Mouse (Mus musculus) liver, embryonic 11.5 days (tissue): ENCODE measurements around the gene Megf6. TPM values are rescaled to one million over a fixed set of nuclear protein-coding genes. Genes with fewer than 3 reads are reported as not detected.

Experiments used
- ATAC-seq: fragments of 200-750 bp; cut with Nextera tagmentation; replicated peaks from 2 replicates; pipeline ENCODE4 v1.8.0; 2017; ENCODE audit warnings: moderate number of reproducible peaks, mild to moderate bottlenecking, moderate TSS enrichment, moderate library complexity; ENCODE audit not compliant: low FRiP score
- DNase-seq: peaks from one replicate; pipeline ENCODE4 v3.0.0-alpha.2; 2017; ENCODE audit warnings: low spot score
- H3K27ac ChIP-seq: fragments of 300-500 bp; sonication (generic); 2 replicates; pipeline ENCODE4 v1.5.1; 2014; ENCODE audit warnings: mild to moderate bottlenecking, low read depth, low read length, control low read depth
- H3K27me3 ChIP-seq: fragments of 300-500 bp; sonication (generic); replicated peaks from 2 replicates; pipeline ENCODE4 v1.6.1; 2014; ENCODE audit warnings: low read length, mixed read lengths; ENCODE audit not compliant: control insufficient read depth, insufficient read depth
- H3K36me3 ChIP-seq: fragments of 300-500 bp; sonication (generic); 2 replicates; pipeline ENCODE4 v1.6.1; 2014; ENCODE audit warnings: mild to moderate bottlenecking, low read length, moderate library complexity, mixed read lengths; ENCODE audit not compliant: control insufficient read depth, insufficient read depth
- H3K4me1 ChIP-seq: fragments of 300-500 bp; sonication (generic); replicated peaks from 2 replicates; pipeline ENCODE4 v1.6.1; 2014; ENCODE audit warnings: low read length, mixed read lengths; ENCODE audit not compliant: control insufficient read depth, insufficient read depth
- H3K4me2 ChIP-seq: fragments of 300-500 bp; sonication (generic); 2 replicates; pipeline ENCODE4 v1.6.1; 2014; ENCODE audit warnings: mild to moderate bottlenecking, control low read depth, moderate library complexity
- H3K4me3 ChIP-seq: fragments of 300-500 bp; sonication (generic); 2 replicates; pipeline ENCODE4 v1.5.1; 2014; ENCODE audit warnings: low read depth, low read length, control low read depth
- H3K9ac ChIP-seq: fragments of 300-500 bp; sonication (generic); 2 replicates; pipeline ENCODE4 v1.6.1; 2014; ENCODE audit warnings: low read depth, low read length, control low read depth
- H3K9me3 ChIP-seq: fragments of 300-500 bp; sonication (generic); 2 replicates; pipeline ENCODE4 v1.6.1; 2016; ENCODE audit warnings: low read length, inconsistent platforms, mixed read lengths; ENCODE audit not compliant: control insufficient read depth
- WGBS: fragments of 180-500 bp; shearing (Covaris S2); extraction: QIAGEN DNeasy Blood & Tissue Kit; methylation state at CpG from one replicate; pipeline ENCODE4 v1.1.7; 2014; 5-methylcytosine and 5-hydroxymethylcytosine counted together
- polyA plus RNA-seq: library from polyadenylated mRNA; unstranded; fragments of >200 nt; fragmentation: Nextera tagmentation; extraction: Ambion mirVana; gene quantifications from 2 replicates; pipeline ENCODE4 v1.2.1, GENCODE M21; 2014

Megf6 gene
- polyA plus RNA-seq, 1 experiment from 2014 or later = 5.8 TPM

GRCm38 (mm10) chr4:154170021-154170420 lies 509 bp upstream of the Megf6 start:
- no peak for ATAC-seq
- H3K27ac ChIP-seq = no peak overlapping the region
- 3% methylated on average over 15 of the region's 15 CpGs for WGBS
- peak overlapping the region; percentile 83 for H3K4me2 ChIP-seq
- DNase-seq = no peak
- no peak overlapping the region for H3K9ac ChIP-seq
- no peaks in the 10 kb centered on the region for H3K36me3 ChIP-seq
- H3K9me3 ChIP-seq = no peaks in the 10 kb centered on the region
- peak overlapping the region; percentile 57 for H3K4me3 ChIP-seq
- 0 out of 2 replicates have a peak, but pooled peaks cover 2% of the 10 kb centered on the region for H3K4me1 ChIP-seq
- peaks cover 58% of the 10 kb centered on the region for H3K27me3 ChIP-seq

- H3K9ac ChIP-seq = 0 out of 2 replicates have a peak overlapping the region, but pooled peaks have one; percentile 7
- no peak overlapping the region for H3K27ac ChIP-seq
Observed at GRCm38 (mm10) chr4:154171151-154171930, 811 bp downstream of the Megf6 start.

GRCm38 (mm10) chr4:154171931-154172604 lies 1.5 kb downstream of the Megf6 start:
- Histone ChIP-seq H3K4me2 (peak overlapping the region; percentile 83), H3K4me1 (peaks cover 2% of the 10 kb centered on the region; the same call in 1 of the 2 replicates), H3K4me3 (peak overlapping the region; percentile 57; the same call in 1 of the 2 replicates), H3K27ac (no peak overlapping the region), H3K9ac (no peak overlapping the region), H3K9me3 (no peaks in the 10 kb centered on the region), H3K36me3 (no peaks in the 10 kb centered on the region), H3K27me3 (peaks cover 58% of the 10 kb centered on the region)
- 35% methylated on average over 13 of the region's 13 CpGs for WGBS
- DNase-seq (no peak), ATAC-seq (no peak)

More at GRCm38 (mm10) chr4:154171151-154171930, 811 bp downstream of the Megf6 start:
- WGBS = 2% methylated on average over 37 of the region's 37 CpGs
- peak overlapping the region; percentile 83 for H3K4me2 ChIP-seq
- no peak for ATAC-seq
- peak overlapping the region; percentile 57 for H3K4me3 ChIP-seq
- H3K27me3 ChIP-seq = peaks cover 58% of the 10 kb centered on the region
- H3K36me3 ChIP-seq = no peaks in the 10 kb centered on the region
- 0 out of 2 replicates have a peak, but pooled peaks cover 2% of the 10 kb centered on the region for H3K4me1 ChIP-seq
- no peak for DNase-seq
- no peaks in the 10 kb centered on the region for H3K9me3 ChIP-seq

- no peak overlapping the region for H3K4me3 ChIP-seq
- H3K4me1 ChIP-seq = no peaks in the 10 kb centered on the region; the same call in 1 of the 2 replicates
- DNase-seq = no peak
- no peaks in the 10 kb centered on the region for H3K9me3 ChIP-seq
- no peak overlapping the region for H3K27ac ChIP-seq
- H3K9ac ChIP-seq = no peak overlapping the region
- no peak overlapping the region for H3K4me2 ChIP-seq
- no peak for ATAC-seq
- 55% methylated on average over 8 of the region's 8 CpGs for WGBS
- H3K27me3 ChIP-seq = peaks cover 17% of the 10 kb centered on the region
- no peaks in the 10 kb centered on the region for H3K36me3 ChIP-seq
Observed at GRCm38 (mm10) chr4:154177257-154177656, 6.7 kb downstream of the Megf6 start.

GRCm38 (mm10) chr4:154181001-154181400 lies 10.5 kb downstream of the Megf6 start:
- Histone ChIP-seq H3K36me3 (no peaks in the 10 kb centered on the region), H3K9me3 (no peaks in the 10 kb centered on the region), H3K27me3 (no peaks in the 10 kb centered on the region), H3K4me1 (no peaks in the 10 kb centered on the region; the same call in 1 of the 2 replicates), H3K4me2 (no peak overlapping the region), H3K9ac (no peak overlapping the region), H3K4me3 (no peak overlapping the region), H3K27ac (no peak overlapping the region)
- no peak for DNase-seq
- no peak for ATAC-seq
- 75% methylated on average over 7 of the region's 7 CpGs for WGBS

- no peaks in the 10 kb centered on the region for H3K36me3 ChIP-seq
- no peak overlapping the region for H3K9ac ChIP-seq
- no peak overlapping the region for H3K27ac ChIP-seq
- no peak overlapping the region for H3K4me3 ChIP-seq
- H3K27me3 ChIP-seq = no peaks in the 10 kb centered on the region
- H3K4me1 ChIP-seq = no peaks in the 10 kb centered on the region
- WGBS = 65% methylated on average over 5 of the region's 5 CpGs
- no peak overlapping the region for H3K4me2 ChIP-seq
- no peaks in the 10 kb centered on the region for H3K9me3 ChIP-seq
- no peak for ATAC-seq
- no peak for DNase-seq
Observed at GRCm38 (mm10) chr4:154183566-154183965, 13.0 kb downstream of the Megf6 start.

- Histone ChIP-seq H3K4me2 (no peak overlapping the region), H3K4me3 (no peak overlapping the region), H3K27ac (no peak overlapping the region), H3K27me3 (no peaks in the 10 kb centered on the region), H3K36me3 (no peaks in the 10 kb centered on the region), H3K9me3 (no peaks in the 10 kb centered on the region), H3K4me1 (no peaks in the 10 kb centered on the region), H3K9ac (no peak overlapping the region)
- 67% methylated on average over 5 of the region's 5 CpGs for WGBS
- ATAC-seq = no peak
- no peak for DNase-seq
Observed at GRCm38 (mm10) chr4:154185001-154185400, 14.5 kb downstream of the Megf6 start.

- no peaks in the 10 kb centered on the region for H3K4me1 ChIP-seq
- H3K4me2 ChIP-seq = no peak overlapping the region
- DNase-seq (no peak), ATAC-seq (no peak)
- no peaks in the 10 kb centered on the region for H3K9me3 ChIP-seq
- no peak overlapping the region for H3K9ac ChIP-seq
- H3K36me3 ChIP-seq = no peaks in the 10 kb centered on the region
- no peaks in the 10 kb centered on the region for H3K27me3 ChIP-seq
- 57% methylated on average over 11 of the region's 11 CpGs for WGBS
- H3K27ac ChIP-seq = no peak overlapping the region
- no peak overlapping the region for H3K4me3 ChIP-seq
Observed at GRCm38 (mm10) chr4:154186002-154186537, 15.5 kb downstream of the Megf6 start.
